Mouse (Mus musculus) intestine, embryonic 15.5 days (tissue): Measurements from ENCODE around the gene Fas. TPM values are rescaled to one million over a fixed set of nuclear protein-coding genes. Genes with fewer than 3 reads are reported as not detected.

Source experiments
- ATAC-seq: fragments of 200-750 bp; cut with Nextera tagmentation; 2 replicates; pipeline ENCODE4 v1.8.0; 2017; ENCODE audit warnings: moderate TSS enrichment, moderate library complexity
- H3K27ac ChIP-seq: fragments of 300-500 bp; sonication (generic); 2 replicates; pipeline ENCODE4 v1.5.1; 2015; ENCODE audit warnings: mild to moderate bottlenecking, inconsistent platforms
- H3K27me3 ChIP-seq: fragments of 300-500 bp; sonication (generic); replicated peaks from 2 replicates; pipeline ENCODE4 v1.6.1; 2015; ENCODE audit warnings: inconsistent platforms
- H3K36me3 ChIP-seq: fragments of 300-500 bp; sonication (generic); 2 replicates; pipeline ENCODE4 v1.6.1; 2015; ENCODE audit warnings: inconsistent platforms
- H3K4me1 ChIP-seq: fragments of 300-500 bp; sonication (generic); replicated peaks from 2 replicates; pipeline ENCODE4 v1.6.1; 2015; ENCODE audit warnings: inconsistent platforms
- H3K4me2 ChIP-seq: fragments of 300-500 bp; sonication (generic); replicated peaks from 2 replicates; pipeline ENCODE4 v1.6.1; 2015; ENCODE audit warnings: mild to moderate bottlenecking, inconsistent platforms
- H3K4me3 ChIP-seq: fragments of 300-500 bp; sonication (generic); replicated peaks from 2 replicates; pipeline ENCODE4 v1.5.1; 2015; ENCODE audit warnings: inconsistent platforms
- H3K9ac ChIP-seq: fragments of 300-500 bp; sonication (generic); 2 replicates; pipeline ENCODE4 v1.6.1; 2015; ENCODE audit warnings: inconsistent platforms
- H3K9me3 ChIP-seq: fragments of 300-500 bp; sonication (generic); 2 replicates; pipeline ENCODE4 v1.6.1; 2016; ENCODE audit warnings: inconsistent platforms
- WGBS: fragments of 180-500 bp; shearing (Covaris S2); methylation state at CpG from one replicate; pipeline ENCODE4 v1.1.7; 2015; 5-methylcytosine and 5-hydroxymethylcytosine counted together
- polyA plus RNA-seq: library from polyadenylated mRNA; unstranded; fragments of >200 nt; fragmentation: Nextera tagmentation; extraction: Ambion mirVana; gene quantifications from 2 replicates; pipeline ENCODE4 v1.2.1, GENCODE M21; 2015

Fas gene
- polyA plus RNA-seq, 1 experiment from 2014 or later: 3.9 TPM

- Histone ChIP-seq H3K9ac (no peak overlapping the region), H3K4me3 (no peak overlapping the region), H3K4me2 (no peak overlapping the region), H3K36me3 (no peaks in the 10 kb centered on the region), H3K27me3 (no peaks in the 10 kb centered on the region), H3K9me3 (no peaks in the 10 kb centered on the region), H3K27ac (no peak overlapping the region), H3K4me1 (no peaks in the 10 kb centered on the region)
- WGBS: 60% methylated on average over 2 of the region's 2 CpGs
- no peak for ATAC-seq
Measured at GRCm38 (mm10) chr19:34256936-34257335, 33.5 kb upstream of the Fas start.

GRCm38 (mm10) chr19:34262273-34262974 is 28.0 kb upstream of the Fas start:
- no peak overlapping the region for H3K4me3 ChIP-seq
- no peaks in the 10 kb centered on the region for H3K4me1 ChIP-seq
- no peak overlapping the region for H3K9ac ChIP-seq
- H3K4me2 ChIP-seq: no peak overlapping the region
- no peaks in the 10 kb centered on the region for H3K9me3 ChIP-seq
- no peak; the same call in 1 of the 2 replicates for ATAC-seq
- no peak overlapping the region for H3K27ac ChIP-seq
- no peaks in the 10 kb centered on the region for H3K36me3 ChIP-seq
- 87% methylated on average over 2 of the region's 2 CpGs for WGBS
- no peaks in the 10 kb centered on the region for H3K27me3 ChIP-seq

- Histone ChIP-seq H3K4me2 (no peak overlapping the region), H3K4me1 (no peaks in the 10 kb centered on the region), H3K9ac (no peak overlapping the region), H3K27ac (peak overlapping the region; percentile 51), H3K27me3 (no peaks in the 10 kb centered on the region), H3K36me3 (no peaks in the 10 kb centered on the region), H3K9me3 (no peaks in the 10 kb centered on the region), H3K4me3 (no peak overlapping the region)
- 69% methylated on average over 5 of the region's 5 CpGs for WGBS
- peak; percentile 50 for ATAC-seq
Measured at GRCm38 (mm10) chr19:34265604-34266193, 24.8 kb upstream of the Fas start.

- no peak for ATAC-seq
Measured at GRCm38 (mm10) chr19:34268991-34269390, 21.5 kb upstream of the Fas start.

GRCm38 (mm10) chr19:34270106-34270726 is 20.2 kb upstream of the Fas start:
- 78% methylated on average over 11 of the region's 11 CpGs for WGBS
- Histone ChIP-seq H3K27me3 (no peaks in the 10 kb centered on the region), H3K9ac (no peak overlapping the region), H3K4me2 (no peak overlapping the region), H3K9me3 (no peaks in the 10 kb centered on the region), H3K36me3 (no peaks in the 10 kb centered on the region), H3K27ac (no peak overlapping the region), H3K4me3 (no peak overlapping the region), H3K4me1 (no peaks in the 10 kb centered on the region)
- ATAC-seq: peak; percentile 91

More at GRCm38 (mm10) chr19:34268991-34269390, 21.5 kb upstream of the Fas start:
- no peak overlapping the region for H3K27ac ChIP-seq
- no peak overlapping the region for H3K4me2 ChIP-seq
- 44% methylated on average over 1 of the region's 1 CpGs for WGBS
- H3K27me3 ChIP-seq: no peaks in the 10 kb centered on the region
- no peaks in the 10 kb centered on the region for H3K4me1 ChIP-seq
- no peaks in the 10 kb centered on the region for H3K9me3 ChIP-seq
- no peaks in the 10 kb centered on the region for H3K36me3 ChIP-seq
- no peak overlapping the region for H3K9ac ChIP-seq
- H3K4me3 ChIP-seq: no peak overlapping the region

- ATAC-seq: peak; percentile 70
Measured at GRCm38 (mm10) chr19:34270824-34271464, 19.5 kb upstream of the Fas start.

GRCm38 (mm10) chr19:34273073-34273472 is 17.4 kb upstream of the Fas start:
- Histone ChIP-seq H3K9me3 (no peaks in the 10 kb centered on the region), H3K36me3 (no peaks in the 10 kb centered on the region), H3K4me2 (no peak overlapping the region), H3K9ac (no peak overlapping the region), H3K4me1 (no peaks in the 10 kb centered on the region), H3K4me3 (no peak overlapping the region), H3K27me3 (no peaks in the 10 kb centered on the region), H3K27ac (no peak overlapping the region)
- ATAC-seq: no peak
- WGBS: 98% methylated on average over 1 of the region's 1 CpGs

More at GRCm38 (mm10) chr19:34270824-34271464, 19.5 kb upstream of the Fas start:
- Histone ChIP-seq H3K27me3 (no peaks in the 10 kb centered on the region), H3K9ac (no peak overlapping the region), H3K4me3 (no peak overlapping the region), H3K27ac (no peak overlapping the region), H3K4me2 (no peak overlapping the region), H3K36me3 (no peaks in the 10 kb centered on the region), H3K4me1 (no peaks in the 10 kb centered on the region), H3K9me3 (no peaks in the 10 kb centered on the region)
- 86% methylated on average over 13 of the region's 13 CpGs for WGBS

GRCm38 (mm10) chr19:34278078-34278477 is 12.4 kb upstream of the Fas start:
- Histone ChIP-seq H3K36me3 (no peaks in the 10 kb centered on the region), H3K4me1 (no peaks in the 10 kb centered on the region), H3K4me2 (no peak overlapping the region), H3K4me3 (no peak overlapping the region), H3K9ac (no peak overlapping the region), H3K27me3 (no peaks in the 10 kb centered on the region), H3K27ac (no peak overlapping the region), H3K9me3 (no peaks in the 10 kb centered on the region)
- WGBS: 88% methylated on average over 3 of the region's 3 CpGs
- no peak for ATAC-seq

GRCm38 (mm10) chr19:34283614-34284013 is 6.9 kb upstream of the Fas start:
- Histone ChIP-seq H3K9ac (no peak overlapping the region), H3K4me2 (no peak overlapping the region), H3K36me3 (no peaks in the 10 kb centered on the region), H3K27ac (no peak overlapping the region), H3K9me3 (no peaks in the 10 kb centered on the region), H3K4me3 (no peak overlapping the region), H3K4me1 (no peaks in the 10 kb centered on the region), H3K27me3 (no peaks in the 10 kb centered on the region)
- 58% methylated on average over 6 of the region's 6 CpGs for WGBS
- no peak for ATAC-seq

GRCm38 (mm10) chr19:34284383-34284782 is 6.1 kb upstream of the Fas start:
- H3K4me2 ChIP-seq: no peak overlapping the region
- no peaks in the 10 kb centered on the region for H3K36me3 ChIP-seq
- no peak overlapping the region for H3K9ac ChIP-seq
- WGBS: 65% methylated on average over 10 of the region's 10 CpGs
- H3K27ac ChIP-seq: no peak overlapping the region
- no peak for ATAC-seq
- no peaks in the 10 kb centered on the region for H3K4me1 ChIP-seq
- H3K27me3 ChIP-seq: no peaks in the 10 kb centered on the region
- H3K4me3 ChIP-seq: no peak overlapping the region
- H3K9me3 ChIP-seq: no peaks in the 10 kb centered on the region

GRCm38 (mm10) chr19:34284826-34285225 is 5.6 kb upstream of the Fas start:
- H3K4me1 ChIP-seq: no peaks in the 10 kb centered on the region
- no peak overlapping the region for H3K4me2 ChIP-seq
- H3K36me3 ChIP-seq: no peaks in the 10 kb centered on the region
- 41% methylated on average over 2 of the region's 2 CpGs for WGBS
- no peak overlapping the region for H3K4me3 ChIP-seq
- H3K27ac ChIP-seq: no peak overlapping the region
- H3K27me3 ChIP-seq: no peaks in the 10 kb centered on the region
- H3K9me3 ChIP-seq: no peaks in the 10 kb centered on the region
- ATAC-seq: no peak
- no peak overlapping the region for H3K9ac ChIP-seq

GRCm38 (mm10) chr19:34287221-34287620 is 3.2 kb upstream of the Fas start:
- Histone ChIP-seq H3K4me3 (no peak overlapping the region), H3K36me3 (no peaks in the 10 kb centered on the region), H3K27ac (no peak overlapping the region), H3K4me2 (no peak overlapping the region), H3K4me1 (no peaks in the 10 kb centered on the region; the same call in 1 of the 2 replicates), H3K9me3 (no peaks in the 10 kb centered on the region), H3K27me3 (no peaks in the 10 kb centered on the region), H3K9ac (no peak overlapping the region)
- ATAC-seq: no peak
